Mouse (Mus musculus) liver, embryonic 14.5 days (tissue): ENCODE results near the gene Creb3l2. TPM values are rescaled to one million over a fixed set of nuclear protein-coding genes. Genes with fewer than 3 reads are reported as not detected.

Source experiments
- ATAC-seq: fragments of 200-750 bp; cut with Nextera tagmentation; 2 replicates; pipeline ENCODE4 v1.8.0; 2017; ENCODE audit warnings: moderate number of reproducible peaks, mild to moderate bottlenecking, moderate library complexity; ENCODE audit not compliant: insufficient read depth
- DNase-seq, 3 experiments: peaks; one replicate each; pipeline ENCODE4 v3.0.0-alpha.2; 2012 to 2013; ENCODE audit warnings: low read depth in 3 of 3, low spot score in 3 of 3
- H3K27ac ChIP-seq: fragments of 300-500 bp; sonication (generic); 2 replicates; pipeline ENCODE4 v1.5.1; 2014; ENCODE audit warnings: moderate library complexity, mild to moderate bottlenecking, control low read depth, inconsistent platforms
- H3K27me3 ChIP-seq: fragments of 300-500 bp; sonication (generic); 2 replicates; pipeline ENCODE4 v1.6.1; 2014; ENCODE audit warnings: mild to moderate bottlenecking, low read length, moderate library complexity; ENCODE audit not compliant: control insufficient read depth, insufficient read depth
- H3K36me3 ChIP-seq: fragments of 300-500 bp; sonication (generic); replicated peaks from 2 replicates; pipeline ENCODE4 v1.6.1; 2014; ENCODE audit warnings: low read depth; ENCODE audit not compliant: control insufficient read depth, insufficient read depth
- H3K4me1 ChIP-seq, 2 experiments: fragments of 200-500 bp in 1 of 2; fragments of 300-500 bp in 1 of 2; sonication (generic) in 1 of 2; replicated peaks; 2 replicates each; pipeline ENCODE4 v1.6.1; 2012 to 2014; ENCODE audit warnings: antibody characterized with exemption in 1 of 2, inconsistent platforms in 1 of 2, low read length in 1 of 2; ENCODE audit not compliant: control insufficient read depth in 2 of 2, insufficient read depth in 2 of 2
- H3K4me2 ChIP-seq: fragments of 300-500 bp; sonication (generic); 2 replicates; pipeline ENCODE4 v1.6.1; 2014; ENCODE audit warnings: low read depth, mild to moderate bottlenecking, control low read depth, moderate library complexity
- H3K4me3 ChIP-seq, 2 experiments: fragments of 200-500 bp in 1 of 2; fragments of 300-500 bp in 1 of 2; sonication (generic) in 1 of 2; 2 replicates each; pipeline ENCODE4 v1.5.1; 2012 to 2014; ENCODE audit warnings: low read depth in 2 of 2, low read length in 2 of 2, mild to moderate bottlenecking in 2 of 2, control low read depth in 1 of 2, inconsistent platforms in 1 of 2, moderate library complexity in 1 of 2; ENCODE audit not compliant: insufficient read depth in 1 of 2
- H3K9ac ChIP-seq: fragments of 300-500 bp; sonication (generic); replicated peaks from 2 replicates; pipeline ENCODE4 v1.6.1; 2014; ENCODE audit warnings: mild to moderate bottlenecking, control low read depth, moderate library complexity
- H3K9me3 ChIP-seq: fragments of 300-500 bp; sonication (generic); 2 replicates; pipeline ENCODE4 v1.6.1; 2016; ENCODE audit warnings: low read length, mixed read lengths; ENCODE audit not compliant: control insufficient read depth
- CTCF ChIP-seq: IDR thresholded peaks from 2 replicates; pipeline ENCODE4 v1.5.1; 2016; ENCODE audit warnings: antibody characterized with exemption, low read depth, control low read depth
- EP300 ChIP-seq: IDR thresholded peaks from 2 replicates; pipeline ENCODE4 v1.6.1; 2016; ENCODE audit warnings: antibody characterized with exemption, low read depth
- WGBS: fragments of 180-500 bp; shearing (Covaris S2); extraction: QIAGEN DNeasy Blood & Tissue Kit; methylation state at CpG from one replicate; pipeline ENCODE4 v1.1.7; 2014; ENCODE audit not compliant: insufficient replicate concordance; 5-methylcytosine and 5-hydroxymethylcytosine counted together
- polyA plus RNA-seq, 2 experiments: library from polyadenylated mRNA; depleted of rRNA in 1 of 2; stranded (reverse) in 1 of 2; unstranded in 1 of 2; fragments of >200 nt; fragmentation: Nextera tagmentation in 1 of 2; extraction: Ambion mirVana in 1 of 2; gene quantifications; 2 replicates each; pipeline versions ENCODE4 v1.2.1 to v1.2.3; 2012 to 2014

Creb3l2 gene
- polyA plus RNA-seq, 2 experiments = 1.9 to 2.7 TPM

- no peaks in the 10 kb centered on the region; the same call in 1 of the 2 replicates for H3K36me3 ChIP-seq
- ATAC-seq = no peak
- 72% methylated on average over 7 of the region's 7 CpGs for WGBS
- no peaks in the 10 kb centered on the region for H3K9me3 ChIP-seq
- no peak overlapping the region for H3K4me2 ChIP-seq
- DNase-seq = no peak
- no peak overlapping the region for H3K27ac ChIP-seq
- no peak overlapping the region for H3K9ac ChIP-seq
- H3K4me3 ChIP-seq = no peak overlapping the region
- TF ChIP-seq CTCF (no peak), EP300 (no peak)
- no peaks in the 10 kb centered on the region for H3K4me1 ChIP-seq
- H3K27me3 ChIP-seq = no peaks in the 10 kb centered on the region
Observed at GRCm38 (mm10) chr6:37336381-37336780, 105.6 kb downstream of the Creb3l2 start.

GRCm38 (mm10) chr6:37332846-37333245 is 109.1 kb downstream of the Creb3l2 start:
- Histone ChIP-seq H3K9ac (no peak overlapping the region), H3K9me3 (no peaks in the 10 kb centered on the region), H3K36me3 (no peaks in the 10 kb centered on the region; the same call in 1 of the 2 replicates), H3K27me3 (no peaks in the 10 kb centered on the region), H3K4me1 (no peaks in the 10 kb centered on the region), H3K4me3 (no peak overlapping the region), H3K27ac (no peak overlapping the region), H3K4me2 (no peak overlapping the region)
- WGBS = 79% methylated on average over 10 of the region's 10 CpGs
- DNase-seq (no peak), ATAC-seq (no peak)
- TF ChIP-seq EP300 (no peak), CTCF (no peak)

GRCm38 (mm10) chr6:37329901-37330864 is 111.8 kb downstream of the Creb3l2 start:
- no peak for DNase-seq
- H3K27ac ChIP-seq = no peak overlapping the region
- no peak overlapping the region for H3K9ac ChIP-seq
- WGBS = 46% methylated on average over 5 of the region's 5 CpGs
- H3K27me3 ChIP-seq = no peaks in the 10 kb centered on the region
- no peak overlapping the region for H3K4me3 ChIP-seq
- no peaks in the 10 kb centered on the region for H3K36me3 ChIP-seq
- no peaks in the 10 kb centered on the region for H3K9me3 ChIP-seq
- no peak overlapping the region for H3K4me2 ChIP-seq
- no peaks in the 10 kb centered on the region for H3K4me1 ChIP-seq
- no peak for TF ChIP-seq CTCF
- TF ChIP-seq EP300 = no peak
- no peak for ATAC-seq

- no peaks in the 10 kb centered on the region for H3K4me1 ChIP-seq
- WGBS = 64% methylated on average over 3 of the region's 3 CpGs
- no peak overlapping the region for H3K4me3 ChIP-seq
- ATAC-seq (no peak), DNase-seq (no peak)
- H3K4me2 ChIP-seq = no peak overlapping the region
- H3K27ac ChIP-seq = no peak overlapping the region
- H3K9me3 ChIP-seq = no peaks in the 10 kb centered on the region
- H3K36me3 ChIP-seq = no peaks in the 10 kb centered on the region
- H3K27me3 ChIP-seq = no peaks in the 10 kb centered on the region
- no peak overlapping the region for H3K9ac ChIP-seq
- TF ChIP-seq CTCF = no peak
- TF ChIP-seq EP300 = no peak
Observed at GRCm38 (mm10) chr6:37329376-37329775, 112.6 kb downstream of the Creb3l2 start.

GRCm38 (mm10) chr6:37328671-37329070 is 113.3 kb downstream of the Creb3l2 start:
- no peak overlapping the region for H3K4me2 ChIP-seq
- ATAC-seq = no peak
- H3K36me3 ChIP-seq = no peaks in the 10 kb centered on the region
- H3K27me3 ChIP-seq = no peaks in the 10 kb centered on the region
- 59% methylated on average over 7 of the region's 7 CpGs for WGBS
- no peak overlapping the region for H3K9ac ChIP-seq
- H3K4me3 ChIP-seq = no peak overlapping the region
- H3K4me1 ChIP-seq = no peaks in the 10 kb centered on the region
- H3K27ac ChIP-seq = no peak overlapping the region
- no peaks in the 10 kb centered on the region for H3K9me3 ChIP-seq
- TF ChIP-seq EP300 (no peak), CTCF (no peak)
- no peak for DNase-seq
